Mouse (Mus musculus) heart, adult 10 weeks (tissue): ENCODE data around the gene Sirpb1c. TPM values are rescaled to one million over a fixed set of nuclear protein-coding genes. Genes with fewer than 3 reads are reported as not detected.

Experiments
- polyA plus RNA-seq: library from polyadenylated mRNA; stranded (reverse); fragments of 350-450 nt; fragmentation: Illumina TruSeq; extraction: RNeasy Lipid Tissue Mini Kit (QIAGEN cat#74804); gene quantifications from one replicate; pipeline ENCODE4 v1.2.3, GENCODE M21; 2014; ENCODE audit warnings: low read depth, low replicate concordance

Sirpb1c gene
- polyA plus RNA-seq, result not detected

DNA sequence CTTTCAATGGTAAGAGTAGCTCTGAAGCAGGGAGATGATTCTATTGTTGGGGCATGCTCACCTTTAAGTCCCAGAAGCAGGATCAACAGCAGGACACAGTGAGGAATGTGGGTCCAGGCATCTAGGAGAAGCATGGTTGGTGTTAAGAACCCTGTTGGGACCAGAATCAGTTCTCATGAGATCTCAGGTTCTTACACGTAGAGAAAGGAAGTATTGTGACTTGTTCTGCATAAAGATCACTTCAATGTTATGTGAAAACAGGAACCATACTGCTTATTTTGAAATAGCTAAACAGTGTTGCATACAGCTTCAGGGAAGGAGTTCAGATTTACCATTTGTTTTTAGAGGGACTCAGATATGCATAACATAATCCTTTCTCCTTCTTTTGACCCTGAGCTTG is at the start of gene Sirpb1c:
TSS of gene Sirpb1c (minus strand) at position 249 of the 400 bp plus-strand sequence.

Other genes with a start within 250 kb of the Sirpb1c start
- not detected for gene Gm5150, start 157.9 kb upstream of the Sirpb1c start, polyA plus RNA-seq